Mouse (Mus musculus) spleen, postnatal 36 days (tissue): ENCODE measurements at regions not wholly inside any gene's neighbourhood (a gene's known extent, or its start where the extent isn't known, plus 50 kb on each side); places are given as distances from the start of the nearest gene placed in this dataset.
A peak's percentile ranks its signal among the peaks of the same experiment; 100 is the strongest.

ENCODE experiments used
- DNase-seq, 2 experiments: peaks; one replicate each; pipeline ENCODE4 v3.0.0; 2022; ENCODE audit warnings: low spot score in 2 of 2, mixed read lengths in 1 of 2

GRCm38 (mm10) chr19:16075512-16076086 lies 57.0 kb upstream of the Gnaq start:
- DNase-seq = no peak

- no peak for DNase-seq
Measured at GRCm38 (mm10) chr19:16075026-16075425, 57.6 kb upstream of the Gnaq start.

- DNase-seq = no peak
Measured at GRCm38 (mm10) chr19:16067314-16067713, 65.3 kb upstream of the Gnaq start.

- DNase-seq = peak in 1 of 2 experiments; percentile 35
Measured at GRCm38 (mm10) chr19:16064911-16065310, 67.7 kb upstream of the Gnaq start.

- DNase-seq = peak; percentile 54 to 67
Measured at GRCm38 (mm10) chr19:16063916-16064580, 68.6 kb upstream of the Gnaq start.

- DNase-seq = no peak
Measured at GRCm38 (mm10) chr19:16063533-16063915, 69.1 kb upstream of the Gnaq start.

- no peak for DNase-seq
Measured at GRCm38 (mm10) chr19:16061821-16062220, 70.8 kb upstream of the Gnaq start.

- DNase-seq = no peak
Measured at GRCm38 (mm10) chr19:16059026-16059425, 73.6 kb upstream of the Gnaq start.

- DNase-seq = no peak
Measured at GRCm38 (mm10) chr19:16050220-16051055, 65.6 kb upstream of the Cep78 start.

GRCm38 (mm10) chr19:16049646-16050045 lies 64.9 kb upstream of the Cep78 start:
- DNase-seq = no peak

GRCm38 (mm10) chr19:16046977-16047376 lies 62.2 kb upstream of the Cep78 start:
- no peak for DNase-seq

- DNase-seq = no peak
Measured at GRCm38 (mm10) chr19:16045261-16045660, 60.5 kb upstream of the Cep78 start.

GRCm38 (mm10) chr19:16044169-16044568 lies 59.4 kb upstream of the Cep78 start:
- DNase-seq = no peak

GRCm38 (mm10) chr19:16043007-16043406 lies 58.2 kb upstream of the Cep78 start:
- no peak for DNase-seq

GRCm38 (mm10) chr19:16041891-16042290 lies 57.1 kb upstream of the Cep78 start:
- no peak for DNase-seq

GRCm38 (mm10) chr19:16037806-16038205 lies 53.0 kb upstream of the Cep78 start:
- DNase-seq = no peak
